Mouse (Mus musculus): ENCODE measurements at regions not wholly inside any gene's neighbourhood (a gene's known extent, or its start where the extent isn't known, plus 50 kb on each side); places are given as distances from the start of the nearest gene placed in this dataset.

- Histone ChIP-seq H3K9ac (ENCODE audit: low read depth, low read length) (no peak overlapping the region), H3K36me3 (ENCODE audit: insufficient read depth, low read length) (no peaks in the 10 kb centered on the region), H3K4me3 (replicated peaks; ENCODE audit: low read depth, low read length) (no peak overlapping the region), H3K4me1 (replicated peaks; ENCODE audit: insufficient read depth, low read length) (no peaks in the 10 kb centered on the region), H3K9me3 (replicated peaks; ENCODE audit: low read length) (no peaks in the 10 kb centered on the region), H3K27me3 (ENCODE audit: insufficient read depth, low read length) (no peaks in the 10 kb centered on the region), H3K27ac (no peak overlapping the region), H3K4me2 (ENCODE audit: low read length) (no peak overlapping the region)
- no peak for TF ChIP-seq CTCF (IDR thresholded peaks at IDR 0.05; ENCODE audit: low read depth)
- DNase-seq (ENCODE audit: low spot score) (no peak), ATAC-seq (replicated peaks; ENCODE audit: low FRiP score, low read depth) (no peak)
- WGBS: 26% methylated on average over 1 of the region's 1 CpGs
These were observed 764.5 kb downstream of the Vgll3 start for GRCm38 (mm10) chr16:66579551-66579950.

- no peaks in the 10 kb centered on the region for H3K27me3 ChIP-seq (ENCODE audit: insufficient read depth, low read length)
- no peak overlapping the region for H3K4me3 ChIP-seq (replicated peaks; ENCODE audit: low read depth, low read length)
- H3K4me1 ChIP-seq (replicated peaks; ENCODE audit: insufficient read depth, low read length): no peaks in the 10 kb centered on the region
- DNase-seq (ENCODE audit: low spot score): peak; percentile 39
- no peaks in the 10 kb centered on the region for H3K9me3 ChIP-seq (replicated peaks; ENCODE audit: low read length)
- 5% methylated on average over 12 of the region's 12 CpGs for whole genome bisulfite sequencing
- H3K36me3 ChIP-seq (ENCODE audit: insufficient read depth, low read length): no peaks in the 10 kb centered on the region
- peak overlapping the region; percentile 38 for H3K4me2 ChIP-seq (ENCODE audit: low read length)
- H3K27ac ChIP-seq: no peak overlapping the region
- H3K9ac ChIP-seq (ENCODE audit: low read depth, low read length): no peak overlapping the region
- ATAC-seq (replicated peaks; ENCODE audit: low FRiP score, low read depth): no peak; the same call in 1 of the 2 replicates
- 0 out of 2 replicates have a peak, but pooled peaks have one; percentile 8 for TF ChIP-seq CTCF (IDR thresholded peaks at IDR 0.05; ENCODE audit: low read depth)
These were observed 770.7 kb downstream of the Vgll3 start for GRCm38 (mm10) chr16:66585698-66586284.

GRCm38 (mm10) chr16:66602211-66602610 lies 787.2 kb downstream of the Vgll3 start:
- WGBS: 55% methylated on average over 2 of the region's 2 CpGs
- H3K36me3 ChIP-seq (ENCODE audit: insufficient read depth, low read length): no peaks in the 10 kb centered on the region
- H3K4me2 ChIP-seq (ENCODE audit: low read length): no peak overlapping the region
- no peaks in the 10 kb centered on the region for H3K27me3 ChIP-seq (ENCODE audit: insufficient read depth, low read length)
- DNase-seq (ENCODE audit: low spot score) (peak; percentile 16), ATAC-seq (replicated peaks; ENCODE audit: low FRiP score, low read depth) (peak; percentile 63; the same call in 1 of the 2 replicates)
- H3K27ac ChIP-seq: no peak overlapping the region
- no peaks in the 10 kb centered on the region for H3K4me1 ChIP-seq (replicated peaks; ENCODE audit: insufficient read depth, low read length)
- H3K9me3 ChIP-seq (replicated peaks; ENCODE audit: low read length): no peaks in the 10 kb centered on the region
- H3K4me3 ChIP-seq (replicated peaks; ENCODE audit: low read depth, low read length): no peak overlapping the region
- TF ChIP-seq CTCF (IDR thresholded peaks at IDR 0.05; ENCODE audit: low read depth): peak; percentile 22; the same call in 1 of the 2 replicates
- no peak overlapping the region for H3K9ac ChIP-seq (ENCODE audit: low read depth, low read length)

- WGBS: 56% methylated on average over 3 of the region's 3 CpGs
- Histone ChIP-seq H3K9me3 (replicated peaks; ENCODE audit: low read length) (no peaks in the 10 kb centered on the region), H3K4me2 (ENCODE audit: low read length) (no peak overlapping the region), H3K27me3 (ENCODE audit: insufficient read depth, low read length) (no peaks in the 10 kb centered on the region), H3K27ac (no peak overlapping the region), H3K4me1 (replicated peaks; ENCODE audit: insufficient read depth, low read length) (no peaks in the 10 kb centered on the region), H3K36me3 (ENCODE audit: insufficient read depth, low read length) (no peaks in the 10 kb centered on the region), H3K4me3 (replicated peaks; ENCODE audit: low read depth, low read length) (no peak overlapping the region), H3K9ac (ENCODE audit: low read depth, low read length) (no peak overlapping the region)
- no peak for ATAC-seq (replicated peaks; ENCODE audit: low FRiP score, low read depth)
- peak; percentile 3 for DNase-seq (ENCODE audit: low spot score)
- TF ChIP-seq CTCF (IDR thresholded peaks at IDR 0.05; ENCODE audit: low read depth): no peak
These were observed 787.6 kb downstream of the Vgll3 start for GRCm38 (mm10) chr16:66602686-66603085.

GRCm38 (mm10) chr16:66603825-66604224 lies 788.8 kb downstream of the Vgll3 start:
- DNase-seq (ENCODE audit: low spot score): no peak
- WGBS: 44% methylated on average over 6 of the region's 6 CpGs
- TF ChIP-seq CTCF (IDR thresholded peaks at IDR 0.05; ENCODE audit: low read depth): no peak

More at GRCm38 (mm10) chr16:66603825-66604224, 788.8 kb downstream of the Vgll3 start:
- Histone ChIP-seq H3K4me1 (replicated peaks; ENCODE audit: insufficient read depth, low read length) (no peaks in the 10 kb centered on the region), H3K4me2 (ENCODE audit: low read length) (no peak overlapping the region), H3K4me3 (replicated peaks; ENCODE audit: low read depth, low read length) (no peak overlapping the region), H3K9ac (ENCODE audit: low read depth, low read length) (no peak overlapping the region), H3K36me3 (ENCODE audit: insufficient read depth, low read length) (no peaks in the 10 kb centered on the region), H3K9me3 (replicated peaks; ENCODE audit: low read length) (no peaks in the 10 kb centered on the region), H3K27ac (no peak overlapping the region), H3K27me3 (ENCODE audit: insufficient read depth, low read length) (no peaks in the 10 kb centered on the region)
- no peak for ATAC-seq (replicated peaks; ENCODE audit: low FRiP score, low read depth)

Measured in kidney, postnatal 0 days (tissue).